Mouse (Mus musculus) lung, embryonic 14.5 days (tissue): ENCODE results near the gene Gramd1a. TPM values are rescaled to one million over a fixed set of nuclear protein-coding genes. Genes with fewer than 3 reads are reported as not detected.
A peak's percentile ranks its signal among the peaks of the same experiment; 100 is the strongest.

Experiments
- ATAC-seq: fragments of 200-750 bp; cut with Nextera tagmentation; 2 replicates; pipeline ENCODE4 v1.8.0; 2017; ENCODE audit warnings: mild to moderate bottlenecking, moderate TSS enrichment, moderate library complexity; ENCODE audit not compliant: insufficient read depth
- DNase-seq: peaks from one replicate; pipeline ENCODE4 v3.0.0-alpha.2; 2015
- H3K27ac ChIP-seq: fragments of 300-500 bp; sonication (generic); 2 replicates; pipeline ENCODE4 v1.5.1; 2014; ENCODE audit warnings: low read depth, mild to moderate bottlenecking, moderate library complexity
- H3K27me3 ChIP-seq: fragments of 300-500 bp; sonication (generic); 2 replicates; pipeline ENCODE4 v1.6.1; 2014; ENCODE audit warnings: low read length, control low read depth; ENCODE audit not compliant: insufficient read depth
- H3K36me3 ChIP-seq: fragments of 300-500 bp; sonication (generic); 2 replicates; pipeline ENCODE4 v1.6.1; 2014; ENCODE audit warnings: control low read depth; ENCODE audit not compliant: insufficient read depth
- H3K4me1 ChIP-seq: fragments of 300-500 bp; sonication (generic); 2 replicates; pipeline ENCODE4 v1.6.1; 2014; ENCODE audit warnings: antibody characterized with exemption, control low read depth; ENCODE audit not compliant: insufficient read depth
- H3K4me2 ChIP-seq: fragments of 300-500 bp; sonication (generic); 2 replicates; pipeline ENCODE4 v1.6.1; 2014; ENCODE audit warnings: mild to moderate bottlenecking
- H3K4me3 ChIP-seq: fragments of 300-500 bp; sonication (generic); 2 replicates; pipeline ENCODE4 v1.5.1; 2014; ENCODE audit warnings: low read depth, low read length
- H3K9ac ChIP-seq: fragments of 300-500 bp; sonication (generic); 2 replicates; pipeline ENCODE4 v1.6.1; 2014
- H3K9me3 ChIP-seq: fragments of 300-500 bp; sonication (generic); 2 replicates; pipeline ENCODE4 v1.6.1; 2016; ENCODE audit warnings: low read depth, low read length, control low read depth
- CTCF ChIP-seq: IDR thresholded peaks from 2 replicates; pipeline ENCODE4 v1.5.1; 2016; ENCODE audit warnings: antibody characterized with exemption, low read depth
- WGBS: fragments of 180-500 bp; shearing (Covaris S2); extraction: QIAGEN DNeasy Blood & Tissue Kit; methylation state at CpG from one replicate; pipeline ENCODE4 v1.1.7; 2014; 5-methylcytosine and 5-hydroxymethylcytosine counted together
- polyA plus RNA-seq: library from polyadenylated mRNA; unstranded; fragments of >200 nt; fragmentation: Nextera tagmentation; extraction: Ambion mirVana; gene quantifications from 2 replicates; pipeline ENCODE4 v1.2.1, GENCODE M21; 2014

Gene Gramd1a
- polyA plus RNA-seq, 1 experiment from 2014 or later, result 67.2 TPM

DNA sequence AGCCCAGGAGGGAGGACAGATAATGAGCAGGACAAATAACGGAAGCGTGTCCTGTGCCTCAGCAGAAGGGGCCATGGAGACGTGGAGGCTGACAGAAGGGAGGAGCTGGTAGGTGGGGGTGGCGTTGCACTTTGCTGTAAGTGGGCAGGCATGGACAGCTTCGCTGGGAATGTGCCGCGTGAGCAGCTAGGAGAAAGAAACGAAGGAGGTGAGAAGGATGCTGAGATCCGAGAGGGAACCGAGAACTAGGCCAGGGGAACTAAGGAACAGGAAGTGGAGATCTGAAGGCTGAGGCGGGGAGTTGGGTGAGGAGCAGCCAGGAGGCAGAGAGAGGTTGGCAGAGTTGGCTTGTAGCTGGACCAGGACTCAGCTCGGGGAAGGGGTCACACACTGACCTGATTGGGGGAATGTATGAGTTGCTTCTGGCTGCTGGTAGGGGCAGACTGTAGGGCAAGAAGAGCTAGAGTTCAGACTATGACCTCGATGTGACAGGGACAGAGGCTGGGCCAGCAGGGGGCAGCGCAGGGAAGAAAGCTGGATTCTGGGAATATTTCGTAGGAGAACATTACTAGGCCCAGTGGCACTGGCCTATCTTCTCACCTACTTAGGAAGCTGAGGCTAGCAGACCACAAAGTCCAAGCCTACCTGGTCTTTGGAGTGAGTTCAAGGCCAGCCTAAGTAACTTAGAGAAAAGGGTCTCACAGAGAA is 50.5 kb downstream of the Gramd1a start:
- no peaks in the 10 kb centered on the region for H3K9me3 ChIP-seq
- H3K4me2 ChIP-seq, result no peak overlapping the region
- peak; percentile 66 for DNase-seq
- peak; percentile 72 for TF ChIP-seq CTCF
- H3K4me1 ChIP-seq, result no peaks in the 10 kb centered on the region
- H3K27me3 ChIP-seq, result no peaks in the 10 kb centered on the region
- no peaks in the 10 kb centered on the region for H3K36me3 ChIP-seq
- no peak; the same call in 1 of the 2 replicates for ATAC-seq
- 40% methylated on average over 15 of the region's 15 CpGs for WGBS
- H3K27ac ChIP-seq, result no peak overlapping the region
- no peak overlapping the region for H3K9ac ChIP-seq
- H3K4me3 ChIP-seq, result no peak overlapping the region

DNA sequence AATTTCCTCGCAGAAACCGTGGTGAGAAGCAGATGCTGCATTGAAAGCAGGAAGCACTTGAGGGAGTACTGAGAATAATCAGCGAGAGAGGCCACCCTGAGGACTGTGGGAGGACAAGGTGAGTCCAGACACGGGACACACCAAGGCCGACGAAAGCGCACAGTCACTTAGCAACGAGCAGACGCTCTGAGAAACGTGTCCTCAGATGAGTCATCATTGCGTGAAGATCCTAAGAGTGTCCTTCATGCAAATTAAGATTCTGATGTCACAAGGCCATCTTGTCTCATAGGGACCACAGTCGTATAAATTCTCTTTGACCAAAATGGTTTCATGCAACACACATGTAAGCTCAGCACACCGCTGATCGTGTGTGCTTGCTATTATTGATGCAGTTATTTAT is 54.9 kb downstream of the Gramd1a start:
- Histone ChIP-seq H3K4me1 (no peaks in the 10 kb centered on the region), H3K4me3 (no peak overlapping the region), H3K27ac (no peak overlapping the region), H3K27me3 (no peaks in the 10 kb centered on the region), H3K9me3 (no peaks in the 10 kb centered on the region), H3K4me2 (no peak overlapping the region), H3K9ac (no peak overlapping the region), H3K36me3 (no peaks in the 10 kb centered on the region)
- no peak for TF ChIP-seq CTCF
- 73% methylated on average over 14 of the region's 14 CpGs for WGBS
- DNase-seq, result no peak
- ATAC-seq, result no peak

DNA sequence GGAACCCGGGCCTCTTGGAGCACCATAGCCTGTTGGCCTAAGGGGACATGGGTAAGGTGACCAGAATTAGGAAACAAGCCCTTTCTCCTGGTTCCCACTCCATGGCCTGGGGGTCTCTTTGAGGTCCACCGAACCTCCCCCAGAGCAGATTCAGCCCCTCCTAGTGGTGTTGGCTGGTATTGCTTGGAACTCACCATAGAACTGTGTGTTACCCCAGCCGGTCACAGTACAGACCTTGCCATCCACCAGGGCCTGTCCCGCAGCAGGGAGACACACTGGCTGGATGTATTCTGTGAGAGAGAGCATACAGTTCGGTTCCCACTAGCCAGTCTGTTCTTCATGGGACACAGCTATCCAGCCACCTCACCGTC is 56.1 kb downstream of the Gramd1a start:
- Histone ChIP-seq H3K9me3 (no peaks in the 10 kb centered on the region), H3K4me3 (no peak overlapping the region), H3K36me3 (no peaks in the 10 kb centered on the region), H3K27me3 (no peaks in the 10 kb centered on the region), H3K27ac (no peak overlapping the region), H3K4me1 (no peaks in the 10 kb centered on the region), H3K9ac (no peak overlapping the region), H3K4me2 (no peak overlapping the region)
- DNase-seq (no peak), ATAC-seq (no peak)
- TF ChIP-seq CTCF, result peak; percentile 38
- 83% methylated on average over 6 of the region's 6 CpGs for WGBS

DNA sequence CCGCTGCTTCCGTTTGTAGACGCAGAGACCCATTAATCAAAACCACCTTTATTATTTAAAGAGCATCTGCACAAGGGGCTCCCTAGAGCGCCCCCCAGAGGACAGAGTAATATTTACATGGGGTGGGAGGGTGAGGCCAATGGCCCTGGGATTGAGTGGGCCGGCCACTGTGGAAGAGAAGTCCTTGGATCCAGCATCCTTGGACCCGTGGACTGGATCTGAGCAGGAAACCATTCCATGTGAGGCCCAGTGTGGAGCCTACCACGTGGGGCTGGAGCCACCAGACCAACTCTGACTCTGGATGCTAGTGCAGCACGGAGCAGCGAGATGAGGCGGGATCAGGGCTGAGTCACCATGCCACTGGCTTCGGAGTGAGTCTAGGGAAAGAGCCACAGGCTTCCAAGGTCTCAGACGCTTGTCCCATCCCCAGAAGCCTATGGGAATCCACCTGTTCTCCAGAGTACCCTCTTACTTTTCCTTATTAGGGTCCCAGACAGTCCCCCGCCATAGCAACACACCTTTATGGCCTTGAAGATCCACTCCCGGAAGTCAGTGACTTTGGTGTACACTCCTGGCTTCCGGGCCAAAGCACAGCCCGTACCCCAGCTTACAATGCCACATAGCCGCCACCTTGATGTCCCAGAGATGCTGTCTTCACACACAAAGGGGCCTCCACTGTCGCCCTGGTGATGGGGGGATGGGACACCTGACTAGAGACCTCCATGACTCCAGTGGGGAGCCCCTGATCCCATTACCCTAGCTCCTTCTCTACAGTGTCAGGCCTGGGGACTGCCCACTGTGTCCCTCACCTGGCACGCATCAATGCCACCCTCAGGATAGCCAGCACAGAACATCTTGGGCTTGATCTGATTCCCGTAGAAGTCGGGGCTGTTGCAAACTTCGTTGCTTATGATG is 56.7 kb downstream of the Gramd1a start:
- Histone ChIP-seq H3K9ac (no peak overlapping the region), H3K4me1 (no peaks in the 10 kb centered on the region), H3K4me3 (no peak overlapping the region), H3K9me3 (no peaks in the 10 kb centered on the region), H3K27ac (no peak overlapping the region), H3K4me2 (no peak overlapping the region), H3K27me3 (no peaks in the 10 kb centered on the region), H3K36me3 (no peaks in the 10 kb centered on the region)
- ATAC-seq (no peak), DNase-seq (no peak)
- peak; percentile 34 for TF ChIP-seq CTCF
- WGBS, result 76% methylated on average over 22 of the region's 22 CpGs

DNA sequence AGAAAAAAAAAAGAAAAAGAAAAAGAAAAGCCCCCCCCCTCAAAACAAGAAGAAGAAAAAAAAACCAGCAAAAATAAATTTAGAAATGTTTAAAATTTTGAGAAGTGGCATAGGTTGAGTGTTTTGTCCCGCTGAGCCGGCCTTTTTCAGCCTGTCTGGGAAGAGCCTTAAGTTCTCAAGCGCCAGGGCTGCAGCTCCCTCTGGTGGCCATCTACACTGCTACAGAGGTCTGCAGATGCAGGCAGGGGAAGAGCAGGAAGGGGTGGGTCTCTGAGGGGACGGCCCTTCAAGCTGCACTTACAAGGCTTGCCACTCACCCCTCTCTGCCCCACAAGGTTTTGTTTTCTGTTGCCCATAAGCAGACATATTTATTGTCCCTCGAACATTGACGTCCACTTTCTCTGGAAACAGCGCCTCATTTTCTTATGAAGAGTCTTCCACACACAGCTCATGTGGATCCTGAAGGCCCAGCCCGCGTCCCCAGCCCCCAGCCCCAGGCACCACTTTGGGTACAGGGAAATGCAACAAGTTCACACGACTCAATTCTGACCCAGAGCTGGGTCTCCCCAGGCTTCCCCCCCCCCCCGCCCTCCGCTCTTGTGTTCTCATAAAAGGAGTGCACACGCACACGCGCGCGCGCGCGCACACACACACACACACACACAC is 58.0 kb downstream of the Gramd1a start:
- DNase-seq (peak; percentile 98), ATAC-seq (peak; percentile 95)
- H3K4me2 ChIP-seq, result peak overlapping the region; percentile 40
- H3K27ac ChIP-seq, result no peak overlapping the region
- no peak overlapping the region for H3K9ac ChIP-seq
- no peaks in the 10 kb centered on the region for H3K36me3 ChIP-seq
- no peaks in the 10 kb centered on the region for H3K4me1 ChIP-seq
- peak overlapping the region; percentile 9; the same call in 1 of the 2 replicates for H3K4me3 ChIP-seq
- no peaks in the 10 kb centered on the region for H3K27me3 ChIP-seq
- no peaks in the 10 kb centered on the region for H3K9me3 ChIP-seq
- TF ChIP-seq CTCF, result peak; percentile 98
- WGBS, result 41% methylated on average over 20 of the region's 20 CpGs

DNA sequence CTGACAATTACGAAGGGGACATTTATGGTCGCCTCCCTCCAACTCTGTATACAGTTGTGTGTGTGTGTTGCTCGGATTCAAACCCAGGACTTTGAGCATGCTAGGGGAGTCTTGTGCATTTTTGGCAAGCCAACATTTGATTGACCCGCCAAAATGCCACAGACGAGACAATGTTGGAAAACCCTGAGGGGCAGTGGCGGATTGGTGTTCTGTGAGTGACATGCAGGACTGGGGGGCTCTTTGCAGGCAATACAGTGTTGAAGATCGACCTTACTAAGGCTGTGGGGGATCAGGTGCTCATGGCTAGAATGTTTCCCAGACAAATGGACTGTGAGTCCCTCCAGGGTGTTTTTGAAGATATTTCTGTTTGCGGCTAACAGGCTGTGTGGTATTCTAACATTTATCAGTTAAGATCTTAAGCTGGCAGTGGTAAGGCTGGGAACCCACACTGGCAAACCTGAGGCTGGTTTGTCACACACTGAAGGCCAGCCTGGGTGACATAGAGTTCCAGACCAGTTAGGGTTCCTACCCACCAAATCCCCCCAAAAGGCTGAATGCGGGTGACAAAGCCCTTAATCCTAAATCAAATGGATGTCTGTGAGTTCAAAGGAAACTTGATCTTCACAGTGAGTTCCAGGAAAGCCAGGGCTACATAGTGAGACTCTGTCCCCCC is 58.7 kb downstream of the Gramd1a start:
- Histone ChIP-seq H3K4me2 (no peak overlapping the region), H3K4me1 (no peaks in the 10 kb centered on the region), H3K9me3 (no peaks in the 10 kb centered on the region), H3K27ac (no peak overlapping the region), H3K9ac (no peak overlapping the region), H3K4me3 (no peak overlapping the region), H3K27me3 (no peaks in the 10 kb centered on the region), H3K36me3 (no peaks in the 10 kb centered on the region)
- 72% methylated on average over 9 of the region's 9 CpGs for WGBS
- no peak for DNase-seq
- TF ChIP-seq CTCF, result no peak
- no peak for ATAC-seq
